Mouse (Mus musculus) stomach, adult 2 months (tissue): ENCODE results near the gene Sorcs3. TPM values are rescaled to one million over a fixed set of nuclear protein-coding genes. Genes with fewer than 3 reads are reported as not detected.

Experiments used
- polyA plus RNA-seq: library from polyadenylated mRNA; depleted of rRNA; stranded (reverse); fragments of >200 nt; gene quantifications from 2 replicates; pipeline ENCODE4 v1.2.3, GENCODE M21; 2012; rRNA removed

Sorcs3 gene
- polyA plus RNA-seq: 0.04 TPM in 1 of 2 replicates, not detected in the other

DNA sequence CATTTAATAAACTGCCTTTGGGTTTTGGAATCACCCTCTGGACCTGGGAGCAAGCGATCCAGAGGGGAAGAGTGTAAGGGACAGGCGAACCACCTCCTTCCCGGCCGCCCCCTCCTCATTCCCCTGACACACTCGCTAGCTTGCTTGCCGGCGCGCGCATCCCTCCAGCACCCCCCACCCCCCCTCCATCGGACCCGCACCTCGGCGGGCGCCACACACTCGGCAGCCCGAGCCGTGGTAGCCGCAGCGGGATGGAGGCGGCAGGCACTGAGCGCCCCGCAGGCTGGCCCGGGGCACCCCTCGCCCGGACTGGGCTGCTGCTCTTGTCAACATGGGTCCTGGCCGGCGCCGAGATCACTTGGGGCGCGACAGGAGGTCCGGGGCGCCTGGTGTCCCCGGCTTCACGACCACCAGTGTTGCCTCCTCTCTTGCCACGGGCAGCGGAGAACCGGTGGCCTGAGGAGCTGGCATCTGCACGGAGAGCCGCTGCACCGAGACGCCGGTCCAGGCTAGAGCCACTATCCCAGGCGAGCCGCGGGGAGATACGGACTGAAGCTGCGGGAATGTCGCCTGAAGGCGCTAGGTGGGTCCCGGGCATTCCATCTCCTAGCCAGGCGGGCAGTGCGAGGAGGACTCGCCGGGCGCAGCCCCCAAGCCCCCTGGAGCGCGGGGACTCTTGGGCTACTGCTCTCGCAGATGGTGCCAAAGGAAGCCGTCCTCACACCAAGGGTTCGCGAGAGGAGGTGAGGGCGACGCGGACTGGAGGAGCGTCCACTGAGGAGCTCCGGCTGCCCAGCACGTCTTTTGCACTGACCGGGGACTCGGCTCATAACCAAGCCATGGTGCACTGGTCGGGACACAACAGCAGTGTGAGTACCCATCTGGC is at the start of gene Sorcs3:
Gene Sorcs3, plus strand, starts transcription at position 97 of the 886 bp plus-strand sequence.

